Mouse (Mus musculus) large intestine, adult 2 months (tissue): ENCODE results near the gene Zfp609. TPM values are rescaled to one million over a fixed set of nuclear protein-coding genes. Genes with fewer than 3 reads are reported as not detected.
A peak's percentile ranks its signal among the peaks of the same experiment; 100 is the strongest.

ENCODE experiments used
- DNase-seq: peaks from one replicate; pipeline ENCODE4 v3.0.0-alpha.2; 2012; ENCODE audit warnings: low read depth, low spot score
- WGBS: fragments of 180-500 bp; shearing (Covaris S2); methylation state at CpG from one replicate; pipeline ENCODE4 v1.1.7; 2018; 5-methylcytosine and 5-hydroxymethylcytosine counted together
- polyA plus RNA-seq: library from polyadenylated mRNA; depleted of rRNA; stranded (reverse); fragments of >200 nt; gene quantifications from 2 replicates; pipeline ENCODE4 v1.2.3, GENCODE M21; 2012

Zfp609 gene
- polyA plus RNA-seq, 1 experiment: 4.6 TPM

DNA sequence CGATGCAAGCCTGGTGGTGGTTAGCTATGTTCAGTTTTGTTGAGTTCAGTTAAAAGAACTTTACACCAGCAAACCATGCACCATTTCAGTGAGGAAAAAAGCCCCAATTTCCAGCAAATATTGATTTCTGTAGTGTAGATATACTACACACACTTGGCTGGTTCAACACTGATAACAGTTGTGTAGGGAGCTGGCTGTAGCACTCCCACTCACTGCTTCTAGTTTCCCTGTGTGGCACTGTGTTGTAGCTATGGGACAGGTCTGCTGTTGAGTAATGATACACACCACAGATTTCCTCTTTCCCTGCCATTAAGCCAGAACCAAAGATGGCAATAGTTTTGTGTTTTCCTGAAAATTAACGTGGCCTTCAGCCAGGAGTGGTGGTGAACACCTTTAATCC, 142.7 kb downstream of the Zfp609 start:
- DNase-seq: no peak
- WGBS: 88% methylated on average over 2 of the region's 2 CpGs

DNA sequence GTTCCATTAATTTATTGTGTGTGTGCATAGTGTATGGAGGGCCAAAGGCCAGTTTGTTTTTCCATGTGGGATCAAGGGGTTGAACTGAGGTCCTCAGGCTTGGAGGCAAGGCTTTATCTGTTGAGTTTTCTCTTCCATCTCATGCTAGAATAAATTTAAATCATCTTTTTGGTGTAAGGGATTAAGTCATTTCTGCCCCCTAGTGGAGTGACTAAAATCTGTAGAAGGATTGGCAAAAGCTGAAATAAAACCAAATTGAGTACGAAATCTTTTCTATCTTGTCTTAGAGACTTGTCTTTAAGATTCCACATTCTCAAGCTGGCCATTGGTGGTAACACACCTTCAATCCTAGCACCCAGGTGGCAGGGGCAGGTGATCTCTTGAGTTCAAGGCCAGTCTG, 144.4 kb downstream of the Zfp609 start:
- WGBS: 45% methylated on average over 1 of the region's 1 CpGs
- no peak for DNase-seq

DNA sequence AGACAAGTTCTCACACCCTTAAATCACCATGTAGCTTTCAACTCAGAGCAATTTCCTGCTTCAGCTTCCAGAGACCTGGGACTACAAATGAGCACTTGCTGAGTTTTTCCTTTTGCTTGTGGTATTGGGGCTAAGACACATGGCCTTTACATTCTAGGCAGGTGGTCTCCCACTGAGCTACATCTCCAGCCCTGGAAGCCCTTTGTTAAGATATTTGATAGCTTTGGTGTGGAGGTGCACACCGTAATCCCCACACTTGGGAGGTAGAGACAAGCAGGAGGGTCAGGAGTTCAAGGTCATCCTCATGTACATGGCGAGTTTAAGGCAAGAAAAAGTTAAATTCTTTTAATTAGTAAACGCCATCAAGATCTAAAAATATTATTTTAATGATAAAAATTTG, 145.2 kb downstream of the Zfp609 start:
- WGBS: 93% methylated on average over 3 of the region's 3 CpGs
- no peak for DNase-seq

DNA sequence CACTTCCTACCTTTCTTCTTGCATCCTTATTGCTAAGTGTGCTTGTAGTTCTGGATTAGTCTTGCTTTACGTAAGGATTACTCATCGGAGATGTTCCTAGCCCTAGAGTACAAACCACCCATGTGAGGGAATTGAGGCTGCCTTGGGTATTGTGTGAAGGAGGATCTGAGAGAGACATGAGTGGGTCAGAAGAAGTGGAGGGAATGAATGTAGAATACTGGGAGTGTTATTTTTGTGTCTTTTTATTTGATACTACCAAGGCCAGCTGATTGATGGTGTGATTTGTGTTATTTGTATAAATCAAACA, 145.8 kb downstream of the Zfp609 start:
- 76% methylated on average over 2 of the region's 2 CpGs for WGBS
- DNase-seq: no peak

DNA sequence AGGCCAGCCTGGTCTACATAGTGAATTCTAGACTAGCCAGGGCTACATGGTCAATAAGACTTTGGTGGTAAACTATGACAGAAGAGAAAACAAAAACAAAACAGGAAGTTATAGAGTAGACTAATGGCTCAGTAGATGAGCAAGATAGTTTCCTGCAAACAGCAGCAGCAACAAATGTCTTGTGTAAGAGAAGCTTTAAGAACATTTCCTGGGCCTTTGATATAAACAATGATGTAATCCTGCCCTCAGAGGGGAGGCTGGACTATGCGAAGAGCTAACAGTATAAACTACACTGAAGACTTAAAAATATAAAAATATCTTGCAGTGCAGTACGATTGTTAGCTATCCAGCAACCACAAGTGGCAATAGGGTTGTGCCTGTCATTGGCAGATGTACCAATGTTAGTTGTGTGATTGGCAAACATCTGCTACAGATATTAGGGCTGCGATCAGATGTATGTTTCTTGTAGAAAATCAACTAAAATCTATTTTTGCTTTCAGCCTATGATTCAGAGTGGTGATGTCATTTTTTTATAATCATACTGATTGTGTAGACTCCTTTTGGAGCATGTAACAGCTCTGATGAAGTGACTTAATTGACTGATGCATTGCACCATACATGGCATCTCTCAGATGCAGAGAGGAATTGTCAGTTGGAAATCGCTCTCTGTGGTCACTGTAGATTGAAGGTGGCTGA, 146.3 kb downstream of the Zfp609 start:
- WGBS: 72% methylated on average over 4 of the region's 4 CpGs
- no peak for DNase-seq

DNA sequence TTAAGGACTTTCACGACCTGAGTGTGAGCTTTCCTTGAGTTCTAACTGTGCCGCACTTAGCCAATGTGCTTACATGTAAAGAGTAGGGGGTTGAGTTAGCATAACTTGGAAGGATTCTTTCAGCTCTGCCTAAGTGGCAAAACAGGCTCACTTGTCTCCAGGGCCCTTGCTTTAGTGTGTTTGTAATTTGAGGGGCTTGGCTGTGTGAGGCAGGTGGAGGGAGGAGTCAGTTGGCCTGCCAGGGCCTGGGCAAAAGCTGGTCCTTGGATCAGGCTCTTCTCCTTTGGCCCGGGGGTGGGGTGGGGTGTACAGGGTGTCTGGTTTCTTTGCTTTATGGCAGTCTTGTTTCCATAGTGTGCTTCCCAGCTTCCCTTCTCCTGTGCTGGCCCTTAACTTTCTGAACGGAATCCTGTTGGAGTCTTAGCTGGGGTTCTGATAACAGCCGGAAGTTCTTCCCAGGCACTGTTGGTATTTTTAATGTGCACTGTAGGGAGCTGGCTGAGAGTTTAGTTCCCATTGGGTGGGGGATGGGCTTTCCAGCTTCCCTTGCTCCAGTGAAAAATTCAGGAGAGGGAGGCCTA, 148.1 kb downstream of the Zfp609 start:
- WGBS: 16% methylated on average over 5 of the region's 5 CpGs
- no peak for DNase-seq

DNA sequence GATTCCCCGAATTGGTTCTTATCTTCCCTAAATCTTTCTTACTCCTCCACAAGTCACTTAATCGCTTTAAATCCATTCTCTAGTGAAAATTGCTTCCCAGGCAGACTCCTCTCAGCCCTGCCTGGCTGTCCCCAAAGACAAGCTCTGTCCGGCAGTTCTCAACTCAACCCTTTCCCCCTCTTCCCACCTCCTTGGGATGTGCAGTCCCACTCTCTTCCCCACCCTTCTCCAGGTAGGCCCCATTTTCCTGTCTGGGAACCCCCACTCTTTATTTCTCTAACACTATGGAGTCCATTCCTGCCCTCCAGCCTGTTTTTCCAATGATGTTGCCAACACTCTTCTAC, 150.3 kb downstream of the Zfp609 start:
- no peak for DNase-seq

DNA sequence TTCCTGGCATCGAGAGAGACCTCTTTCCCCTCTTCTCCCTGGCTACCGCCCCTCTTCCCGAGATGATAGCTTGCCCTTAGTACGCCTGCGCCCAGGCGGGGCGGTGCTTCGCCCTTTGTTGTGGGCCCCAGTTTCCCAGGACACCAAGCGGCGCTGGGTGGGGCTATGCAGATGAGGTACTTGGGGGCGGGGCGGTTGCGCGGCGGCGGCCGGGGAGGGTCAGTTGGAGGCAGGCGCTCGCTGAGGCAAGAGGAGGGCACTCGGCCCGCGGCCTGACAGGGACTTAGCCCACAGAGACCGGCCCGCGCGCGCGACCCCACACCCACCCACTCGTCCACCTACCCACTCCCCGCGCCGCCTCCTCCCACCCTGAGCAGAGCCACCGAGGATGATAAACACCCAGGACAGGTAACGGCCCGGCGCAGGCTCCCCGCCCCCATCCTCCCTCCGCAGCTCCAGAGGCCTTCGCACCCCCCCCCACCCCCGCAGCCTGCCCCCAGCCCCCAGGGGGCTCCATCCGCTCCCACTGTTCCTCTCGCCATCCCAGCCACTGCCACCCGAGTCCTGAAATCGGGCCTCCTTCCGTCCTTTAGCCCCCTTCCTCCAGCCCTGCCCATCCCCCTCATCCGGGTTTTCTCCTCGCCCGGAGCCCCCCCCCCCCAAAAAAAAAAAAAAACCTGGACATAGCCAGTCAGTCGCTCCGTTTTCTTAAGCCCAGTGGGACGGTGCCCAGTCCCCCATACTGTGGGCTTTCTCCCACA, 150.8 kb downstream of the Zfp609 start:
- WGBS: 2% methylated on average over 47 of the region's 51 CpGs
- DNase-seq: peak; percentile 82

More for the DNA sequence above, 150.3 kb downstream of the Zfp609 start:
- 24% methylated on average over 3 of the region's 3 CpGs for WGBS

DNA sequence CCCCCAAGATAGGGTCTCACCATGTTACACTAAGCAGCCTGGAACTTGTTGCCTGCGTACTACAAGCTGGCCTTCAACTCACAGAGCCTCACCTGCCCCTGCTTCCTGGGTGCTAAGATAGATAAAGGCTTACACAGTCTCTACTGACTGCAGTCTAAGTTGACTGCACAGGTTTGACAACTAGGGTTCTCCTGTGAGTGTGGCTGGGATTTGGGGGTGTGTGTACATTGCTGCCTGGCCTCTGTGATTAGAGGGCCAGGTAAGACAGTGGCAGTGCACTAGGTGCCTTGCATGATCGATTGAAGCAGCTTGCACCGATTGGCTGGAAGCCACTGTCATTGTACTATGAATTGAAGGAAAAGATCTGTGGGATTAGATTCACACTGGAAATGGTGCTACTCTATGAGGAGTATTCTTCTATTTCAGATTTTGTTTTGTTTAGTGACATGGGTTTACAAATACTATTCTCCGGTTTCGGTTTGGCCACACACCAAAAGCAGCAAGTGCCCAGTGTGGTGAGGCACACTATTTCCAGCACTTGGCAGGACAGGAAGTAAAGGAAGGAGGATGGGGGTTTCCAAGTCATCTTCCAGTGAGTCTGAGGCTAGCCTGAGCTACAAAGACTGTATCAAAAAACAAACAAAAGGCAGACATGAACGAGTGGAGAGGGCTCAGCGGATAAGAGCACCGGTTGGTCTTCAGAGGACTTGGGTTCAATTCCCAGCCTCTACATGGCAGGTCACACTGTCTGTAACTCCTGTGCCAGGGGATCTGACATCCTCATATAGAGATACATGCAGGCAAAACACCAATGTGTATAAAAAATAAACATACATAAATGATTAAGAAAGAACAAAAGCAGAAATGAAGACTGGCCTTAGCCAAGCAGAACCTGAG, 151.7 kb downstream of the Zfp609 start:
- no peak for DNase-seq
- WGBS: 51% methylated on average over 8 of the region's 8 CpGs

DNA sequence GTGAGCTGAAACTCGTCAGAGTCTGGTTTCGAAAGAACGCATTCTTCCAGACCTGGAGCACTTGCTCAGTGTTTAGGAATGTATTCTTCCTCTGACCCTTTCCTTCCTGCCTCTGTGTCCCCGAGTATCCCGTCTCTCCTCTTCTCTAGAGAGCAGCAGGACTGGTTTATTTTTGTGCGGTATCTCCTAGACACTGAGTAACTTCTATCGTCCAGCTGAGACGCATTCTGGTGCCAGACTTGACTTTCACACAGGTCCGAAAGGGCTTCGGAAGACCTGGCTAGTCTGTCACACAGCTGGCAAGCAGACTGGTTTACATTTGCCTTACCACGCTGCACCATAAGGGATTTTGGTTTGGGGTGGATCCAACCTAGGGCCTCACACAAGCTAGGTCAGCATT, 154.4 kb downstream of the Zfp609 start:
- WGBS: 62% methylated on average over 11 of the region's 11 CpGs
- no peak for DNase-seq

DNA sequence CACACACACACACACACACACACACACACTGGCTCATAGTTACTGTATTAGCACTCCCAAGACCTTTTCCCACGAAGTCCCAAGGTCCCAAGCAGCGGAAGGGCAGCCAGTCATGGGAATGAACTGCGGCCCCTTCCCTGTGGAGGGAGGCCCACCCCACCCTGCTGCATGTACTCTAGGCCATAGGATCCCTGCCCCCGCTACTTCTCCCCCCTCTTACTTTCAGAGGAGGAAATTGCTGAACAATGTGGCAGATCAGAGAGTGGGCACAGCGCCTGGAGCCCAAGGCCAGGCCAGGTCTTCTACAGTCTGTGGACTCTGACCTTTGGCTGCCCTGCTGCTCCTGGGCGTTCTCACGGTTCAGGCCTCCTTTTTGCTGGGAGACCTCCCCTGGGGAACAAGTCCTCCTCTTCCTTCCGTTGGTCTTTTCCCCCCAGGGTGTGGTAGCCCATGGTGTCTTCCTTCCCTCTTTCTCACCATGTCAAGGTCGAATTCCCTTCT, 155.9 kb downstream of the Zfp609 start:
- WGBS: 32% methylated on average over 9 of the region's 9 CpGs
- DNase-seq: no peak

DNA sequence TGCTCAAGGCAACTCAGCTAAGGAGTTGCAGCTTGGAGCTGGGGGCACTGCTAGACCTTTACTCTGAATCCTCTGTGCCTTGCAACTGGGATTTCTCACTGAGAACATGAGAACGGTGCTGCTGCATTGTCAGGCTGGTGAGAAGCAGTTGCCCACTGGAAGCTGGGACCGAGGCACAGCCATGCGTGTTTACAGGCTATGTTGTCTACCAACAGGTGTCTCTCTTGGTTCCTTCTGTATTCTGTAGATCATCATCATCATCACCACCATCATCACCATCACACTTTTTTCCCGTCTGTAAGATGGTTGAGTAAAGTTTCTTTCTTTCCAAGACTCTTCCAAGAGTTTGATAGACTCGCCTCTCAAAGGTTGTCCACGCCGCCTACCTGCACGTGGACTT, 159.7 kb downstream of the Zfp609 start, which contains the start of gene Oaz2:
Oaz2 (plus strand) TSS at position 301 of the 400 bp plus-strand sequence.
- 94% methylated on average over 8 of the region's 8 CpGs for WGBS
- DNase-seq: no peak

DNA sequence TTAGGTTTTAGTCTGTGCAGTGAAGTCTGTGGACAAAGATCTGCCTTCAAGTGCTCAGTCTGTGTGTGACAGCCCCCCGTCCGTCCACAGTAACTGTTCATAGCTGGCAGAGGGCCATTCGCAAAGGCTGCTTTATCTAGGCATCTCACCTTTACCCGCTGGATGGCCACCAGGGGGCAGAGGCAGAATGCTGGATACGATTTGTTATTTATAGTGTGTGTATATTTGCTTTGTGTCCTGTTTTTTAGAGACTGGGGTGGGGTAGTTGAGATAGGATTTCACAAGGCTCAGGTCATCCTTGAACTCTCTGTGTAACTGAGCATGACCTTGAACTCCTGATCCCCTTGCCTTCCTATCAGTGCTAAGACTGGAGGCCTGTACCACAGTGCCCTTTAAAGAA, 161.3 kb downstream of the Zfp609 start:
- no peak for DNase-seq
- WGBS: 2% methylated on average over 5 of the region's 5 CpGs

DNA sequence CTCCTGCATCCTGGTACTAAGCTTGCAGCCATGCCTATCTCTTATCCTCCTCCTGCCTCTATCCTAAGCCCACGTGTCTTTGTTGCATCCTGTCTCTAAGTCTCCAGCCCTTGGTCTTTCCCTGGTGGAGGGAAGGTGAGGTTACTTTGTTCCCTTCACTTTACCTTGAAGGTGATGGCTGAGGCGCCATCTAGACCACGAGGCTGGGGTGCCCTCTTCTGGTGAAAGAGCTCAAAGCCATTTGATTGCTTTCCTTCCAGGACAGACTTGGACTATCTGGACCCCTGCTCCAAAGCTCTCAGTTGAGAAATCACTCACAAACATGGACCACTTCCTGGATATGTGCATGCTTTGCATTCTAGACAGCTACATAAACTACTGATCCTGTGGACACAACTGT, 163.2 kb downstream of the Zfp609 start:
- WGBS: 0% methylated on average over 3 of the region's 3 CpGs
- no peak for DNase-seq

DNA sequence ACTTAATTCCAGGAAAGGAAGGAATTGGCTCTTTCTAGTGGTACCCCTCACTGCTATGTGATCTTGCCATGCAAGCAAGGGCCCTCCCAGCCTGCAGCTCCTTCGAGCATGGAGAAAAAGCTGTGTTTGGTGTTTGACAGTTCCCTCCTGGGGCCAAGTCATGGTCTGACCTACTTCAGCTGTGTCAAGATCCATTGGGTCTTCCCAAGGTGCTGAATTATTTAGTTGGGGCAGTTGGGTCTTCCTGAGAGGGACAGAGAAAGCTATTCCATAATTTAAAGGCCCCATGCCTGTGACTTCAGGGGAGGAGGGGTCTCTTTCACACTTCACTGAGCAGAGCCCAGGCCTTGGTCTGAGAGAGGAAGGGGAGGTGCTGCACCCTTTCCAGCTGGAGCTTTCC, 165.9 kb downstream of the Zfp609 start:
- DNase-seq: no peak
- WGBS: 70% methylated on average over 1 of the region's 1 CpGs

DNA sequence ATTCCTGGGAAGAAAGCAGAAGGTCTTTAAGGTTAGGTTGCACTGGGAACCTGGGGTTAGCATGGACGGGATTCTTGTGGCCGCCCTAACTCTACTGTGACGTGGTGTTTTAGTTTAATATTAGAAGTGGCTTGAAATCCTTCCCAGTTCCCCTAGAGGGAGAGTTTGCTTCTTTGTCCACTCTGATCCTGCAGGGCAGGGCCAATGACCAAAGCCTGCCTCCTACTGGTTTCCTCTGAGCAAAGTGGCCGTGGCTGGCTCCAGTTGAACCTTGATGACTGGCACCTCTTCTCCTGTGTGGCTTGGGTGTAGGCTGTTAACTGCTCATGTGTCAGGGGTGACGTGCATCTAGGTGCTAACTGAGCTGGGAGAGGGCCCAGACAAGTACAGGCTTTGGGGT, 166.3 kb downstream of the Zfp609 start:
- WGBS: 68% methylated on average over 5 of the region's 5 CpGs
- DNase-seq: no peak

DNA sequence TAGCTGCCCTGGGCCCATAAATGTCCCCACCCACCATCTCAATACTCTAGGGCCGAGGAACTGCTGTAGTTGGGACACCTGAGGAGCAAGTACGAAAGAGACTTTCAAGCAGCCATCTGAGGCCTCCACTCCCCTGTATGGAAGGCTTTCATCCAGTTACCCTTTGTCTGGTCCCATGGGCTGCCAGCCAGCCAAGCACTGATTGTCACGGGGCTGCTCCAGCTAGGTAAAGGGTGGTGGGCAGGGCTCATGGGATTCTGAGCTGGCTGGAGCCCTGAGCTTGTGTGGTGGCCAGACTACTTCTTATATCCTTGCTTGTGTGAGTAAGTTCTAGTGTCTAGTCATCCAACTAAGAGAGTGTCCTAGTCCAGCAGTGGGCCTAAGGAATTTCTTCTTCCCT, 170.1 kb downstream of the Zfp609 start:
- DNase-seq: no peak
- 77% methylated on average over 3 of the region's 3 CpGs for WGBS

DNA sequence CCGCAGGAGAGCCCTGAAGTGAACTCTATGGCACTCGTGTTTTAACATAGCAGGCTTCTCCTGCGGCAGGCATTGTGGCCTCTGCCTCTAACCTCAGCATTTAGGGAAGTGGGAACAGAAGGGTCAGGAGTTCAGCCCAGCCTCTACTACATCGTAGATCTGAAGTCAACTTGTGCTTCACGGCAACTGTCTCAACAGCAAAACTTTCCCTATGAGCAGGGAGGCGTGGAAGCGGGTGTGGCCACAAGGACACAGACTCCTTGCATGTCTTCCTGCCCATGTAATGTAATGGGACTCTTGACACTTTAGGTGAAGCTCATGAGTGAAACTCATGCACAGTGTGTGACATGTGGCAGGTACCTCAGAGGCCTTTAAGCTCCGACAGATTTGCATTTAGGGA, 171.8 kb downstream of the Zfp609 start:
- DNase-seq: no peak
- WGBS: 41% methylated on average over 8 of the region's 8 CpGs

DNA sequence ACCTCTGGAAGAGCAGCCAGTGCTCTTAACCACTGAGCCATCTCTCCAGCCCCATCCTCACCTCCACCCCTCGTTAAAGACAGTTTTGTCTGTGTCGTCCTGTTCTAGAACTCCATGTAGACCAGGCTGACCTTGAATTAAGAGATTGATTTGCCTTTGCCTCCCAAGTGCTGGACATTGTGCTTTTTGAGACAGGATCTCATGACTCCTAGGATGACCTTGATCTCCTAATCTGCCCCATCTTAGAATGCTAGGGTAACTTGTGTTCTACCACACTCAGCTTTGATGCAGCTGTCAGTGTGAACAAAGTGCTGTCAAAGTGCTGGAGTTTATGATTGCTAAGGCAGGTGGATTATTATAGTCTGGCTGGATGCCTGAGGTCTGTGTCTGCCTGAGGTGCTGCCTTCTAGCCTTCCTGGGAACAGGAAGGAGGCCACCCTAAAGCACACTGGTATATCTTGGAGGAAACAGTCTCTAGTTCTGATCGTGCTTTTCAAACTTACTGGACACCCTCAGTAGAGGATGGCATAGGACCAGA, 172.6 kb downstream of the Zfp609 start:
- DNase-seq: no peak
- WGBS: 49% methylated on average over 3 of the region's 3 CpGs

DNA sequence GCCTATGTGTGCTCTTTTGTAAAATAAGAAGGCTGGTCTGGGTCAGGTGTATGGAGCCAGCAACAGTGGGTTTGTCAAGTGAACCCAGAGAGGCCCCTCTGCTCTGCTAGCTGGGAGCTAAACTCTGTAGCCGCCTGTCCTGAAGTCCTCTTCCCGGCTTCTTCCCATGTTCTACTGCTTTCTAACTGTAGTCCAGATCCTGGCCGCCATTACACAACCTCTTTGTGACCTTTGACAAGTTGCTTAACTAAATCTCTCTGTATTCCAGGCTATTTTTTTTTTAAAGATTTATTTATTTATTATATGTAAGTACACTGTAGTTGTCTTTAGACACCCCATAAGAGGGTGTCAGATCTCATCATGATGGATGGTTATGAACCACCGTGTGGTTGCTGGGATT, 173.6 kb downstream of the Zfp609 start:
- 93% methylated on average over 4 of the region's 4 CpGs for WGBS
- no peak for DNase-seq
